Mouse (Mus musculus) CD8-positive naive resting alpha-beta T cell, adult 2 months (primary cell): ENCODE measurements around the gene Katnal1.

Source experiments
- DNase-seq, 2 experiments: peaks; one replicate each; pipeline ENCODE4 v3.0.0; 2022; ENCODE audit warnings: low read depth in 2 of 2, low spot score in 2 of 2

Katnal1 gene

DNA sequence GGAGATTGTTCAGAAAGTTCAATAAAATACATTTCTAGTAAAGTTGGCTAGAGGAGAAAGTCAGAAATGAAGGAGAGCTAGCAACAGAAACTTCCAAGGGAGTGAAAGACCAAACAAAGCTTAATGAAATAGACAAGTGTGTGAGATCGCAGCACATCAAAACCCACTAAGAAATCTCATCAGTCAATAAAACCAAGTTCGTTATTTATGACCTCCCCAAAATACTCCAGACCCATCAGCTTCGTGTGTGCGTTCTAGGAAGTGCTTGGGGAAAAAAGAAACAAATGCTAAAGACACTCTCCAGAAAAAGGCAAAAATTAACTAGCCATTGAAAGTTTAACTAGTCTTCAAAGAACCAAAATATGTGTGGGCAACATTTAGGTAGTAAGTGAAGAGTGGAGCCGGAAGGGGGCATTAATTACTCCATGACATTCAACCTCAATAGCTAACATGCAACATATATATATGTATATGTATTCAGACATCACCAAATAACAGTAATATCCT lies 1.4 kb downstream of the Katnal1 start:
- no peak for DNase-seq

DNA sequence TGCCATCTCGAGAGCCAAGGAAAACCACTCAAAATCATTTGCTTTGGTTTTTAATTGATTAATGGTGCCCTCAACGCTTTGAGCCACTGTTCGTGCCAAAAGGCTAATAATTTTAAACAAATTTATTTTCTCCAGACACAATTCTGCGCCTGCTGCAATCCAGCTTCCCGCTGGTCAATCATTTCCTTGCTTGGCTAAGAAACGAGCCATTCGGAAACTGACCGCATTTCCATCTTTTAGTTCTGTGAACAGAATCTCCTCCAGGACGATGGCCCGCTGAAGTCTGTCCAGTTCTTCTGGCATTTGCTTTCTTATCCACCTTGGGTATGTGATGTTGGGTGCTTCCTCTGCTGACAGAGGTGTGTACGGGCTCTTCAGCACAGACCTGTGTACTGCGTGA lies 4.5 kb downstream of the Katnal1 start:
- DNase-seq: no peak

DNA sequence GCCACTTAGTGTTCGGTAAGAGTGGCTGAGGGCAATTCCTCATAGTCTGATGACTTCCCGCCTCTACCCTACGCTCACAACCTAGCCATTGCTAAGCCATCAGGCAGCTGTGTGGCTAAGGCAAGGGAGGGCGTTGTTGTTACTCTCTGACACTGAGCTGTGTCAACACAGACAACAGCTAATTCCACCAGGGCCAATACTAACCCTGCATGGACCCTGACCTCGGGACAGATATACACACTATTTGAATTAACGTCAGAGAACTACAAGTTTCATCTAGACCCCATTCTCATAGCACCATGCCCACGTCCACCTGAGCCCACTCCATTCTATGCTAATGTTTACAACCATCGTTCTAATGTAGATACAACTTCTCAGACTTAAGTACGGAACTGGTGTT lies 5.1 kb downstream of the Katnal1 start:
- DNase-seq: no peak

DNA sequence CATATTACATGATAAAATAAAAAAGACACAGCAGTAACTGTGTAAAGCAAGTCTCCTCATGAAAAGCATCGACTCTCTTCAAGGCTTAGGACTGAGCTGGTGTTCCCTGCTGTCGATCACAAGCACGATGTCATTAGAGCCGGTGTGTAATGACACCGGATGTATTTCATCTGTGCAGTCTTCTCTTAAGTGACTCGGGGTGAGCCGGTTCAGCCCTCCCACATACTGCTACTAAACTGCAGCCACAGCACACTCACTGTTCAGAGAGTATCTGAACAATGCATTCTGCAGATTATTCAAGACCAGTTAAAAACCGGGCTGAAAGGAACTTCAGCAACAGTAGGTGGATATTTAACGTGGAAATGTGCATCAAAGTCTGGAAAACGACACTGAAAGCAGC lies 5.7 kb downstream of the Katnal1 start:
- no peak for DNase-seq

DNA sequence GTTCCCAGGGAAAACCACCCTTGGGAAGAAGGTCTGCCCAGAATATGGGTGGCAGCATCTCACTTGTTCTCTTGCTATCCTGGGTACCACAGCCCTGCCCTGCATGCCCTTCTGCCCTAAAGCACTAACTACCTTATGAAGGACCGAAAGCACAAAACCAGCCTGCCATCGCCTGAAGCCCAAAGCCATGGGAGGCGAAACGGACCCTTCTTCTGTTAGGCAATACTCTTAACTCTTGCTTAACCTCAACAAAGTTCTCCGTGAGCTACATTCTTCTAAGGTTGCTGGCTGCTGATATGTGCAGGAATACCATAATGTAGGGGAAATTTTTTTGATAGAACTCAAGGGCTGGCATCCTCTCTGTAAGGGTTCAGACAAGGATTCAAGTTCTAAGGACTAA lies 6.3 kb downstream of the Katnal1 start:
- no peak for DNase-seq

DNA sequence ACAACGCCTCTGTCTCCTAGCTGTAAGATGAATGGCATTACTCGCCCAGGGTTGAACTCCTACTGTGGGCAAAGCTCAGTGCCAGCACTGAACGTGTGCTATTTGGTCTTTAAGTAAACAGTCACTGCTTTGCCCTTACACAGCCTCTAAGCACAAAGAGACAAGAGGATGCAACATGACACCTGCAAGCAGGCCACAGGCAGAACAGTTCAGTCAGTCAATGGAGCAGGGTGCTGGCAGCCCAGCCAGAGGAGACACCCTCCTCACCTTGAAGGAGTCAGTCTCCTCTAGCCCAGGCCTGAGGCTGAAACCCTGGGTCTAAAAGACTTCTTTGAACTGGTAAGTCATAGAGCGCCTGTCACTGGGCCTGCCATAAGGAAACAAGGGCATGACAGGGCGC lies 11.1 kb downstream of the Katnal1 start:
- no peak for DNase-seq

DNA sequence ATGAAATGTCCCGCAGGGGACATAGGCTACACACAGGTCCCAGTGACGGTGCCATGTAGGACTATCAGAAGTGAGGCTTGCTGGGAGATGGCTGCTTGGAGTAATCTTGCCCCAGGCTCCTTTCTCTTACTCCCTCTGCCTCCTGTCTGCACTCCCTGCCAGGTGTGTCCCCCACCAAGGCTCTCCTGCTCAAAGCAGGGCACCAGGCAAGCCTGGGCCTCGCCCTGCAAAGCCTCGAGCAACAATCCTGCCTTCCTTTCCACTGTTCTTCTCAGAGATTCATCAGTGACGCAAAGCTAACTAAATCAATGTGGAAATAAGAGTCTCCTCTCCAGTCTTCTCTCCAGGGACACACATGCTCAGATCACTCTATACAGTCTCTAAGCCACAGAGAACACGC lies 12.3 kb downstream of the Katnal1 start:
- no peak for DNase-seq

DNA sequence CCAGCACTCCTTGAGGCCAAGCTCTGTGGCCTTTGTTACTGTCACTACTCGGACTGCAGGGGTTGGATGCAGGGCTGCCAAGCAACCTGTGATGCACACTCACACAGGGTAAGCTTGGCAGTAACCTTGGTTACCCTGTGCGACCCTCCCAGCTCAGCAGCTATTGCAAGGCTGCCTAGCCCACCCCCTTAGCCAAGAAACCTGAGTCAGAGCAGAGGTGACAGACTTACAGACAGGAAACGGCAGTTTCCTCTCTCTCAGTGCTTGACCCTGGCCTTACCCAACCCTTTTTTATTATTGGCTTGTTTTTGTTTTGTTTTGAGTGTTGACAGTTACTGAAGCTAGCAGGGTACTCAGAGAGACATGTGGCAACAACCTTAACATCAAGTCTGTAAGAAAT lies 16.9 kb downstream of the Katnal1 start:
- no peak for DNase-seq

DNA sequence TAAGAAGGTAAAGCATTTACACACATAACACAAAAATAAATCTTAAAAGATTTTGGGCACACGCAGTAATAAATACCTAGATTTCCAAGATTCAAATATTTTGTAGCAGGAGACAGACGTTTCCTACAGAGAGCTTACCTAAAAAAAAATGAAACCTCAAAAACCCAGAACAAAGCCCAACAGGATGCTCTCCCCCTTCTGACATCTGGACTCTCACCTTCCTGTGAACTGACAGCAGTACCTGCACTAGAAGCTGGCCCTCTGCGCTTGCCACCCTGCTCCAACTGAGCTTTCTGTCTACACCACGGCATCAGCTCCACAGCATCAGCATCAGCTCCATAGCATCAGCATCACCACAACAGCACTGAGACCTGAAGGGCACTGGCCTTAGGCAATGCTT lies 19.1 kb downstream of the Katnal1 start:
- DNase-seq: no peak

DNA sequence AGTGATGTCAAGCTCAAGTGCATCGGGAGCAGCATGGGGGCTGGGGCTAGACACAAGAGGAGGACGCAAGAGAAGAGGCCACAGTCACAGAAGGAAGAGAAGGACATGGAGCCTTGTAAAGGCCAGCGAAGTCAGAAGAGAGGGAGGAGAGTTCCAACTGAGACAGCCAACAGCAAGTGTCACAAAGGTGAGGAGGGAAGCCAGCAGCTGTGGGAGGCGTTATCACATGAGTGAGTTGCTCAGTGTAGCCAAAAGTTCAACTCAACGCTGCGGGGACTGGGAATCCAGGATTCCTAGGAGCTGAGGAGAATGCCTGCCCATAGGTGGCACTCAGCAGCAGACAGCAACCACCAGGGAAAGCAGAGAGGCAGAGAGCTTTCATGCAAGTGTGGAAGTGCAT lies 19.7 kb downstream of the Katnal1 start:
- DNase-seq: no peak

DNA sequence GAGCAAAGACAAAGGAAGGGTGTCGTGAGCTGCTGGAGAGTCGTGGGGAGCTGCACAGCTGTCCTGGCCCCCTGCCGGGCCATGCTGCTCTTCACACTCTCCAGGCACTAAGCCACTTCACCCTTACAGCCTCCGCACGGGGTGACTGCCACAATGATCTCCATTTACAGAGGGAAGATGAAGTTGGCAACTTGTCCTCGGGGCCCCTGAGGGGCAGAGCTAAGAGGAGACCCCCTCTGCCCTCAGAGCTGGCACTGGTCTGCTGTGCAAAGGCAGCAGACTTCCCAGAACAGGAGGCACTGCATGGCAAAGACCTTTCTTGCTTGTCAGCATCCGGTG lies 20.1 kb downstream of the Katnal1 start:
- no peak for DNase-seq

DNA sequence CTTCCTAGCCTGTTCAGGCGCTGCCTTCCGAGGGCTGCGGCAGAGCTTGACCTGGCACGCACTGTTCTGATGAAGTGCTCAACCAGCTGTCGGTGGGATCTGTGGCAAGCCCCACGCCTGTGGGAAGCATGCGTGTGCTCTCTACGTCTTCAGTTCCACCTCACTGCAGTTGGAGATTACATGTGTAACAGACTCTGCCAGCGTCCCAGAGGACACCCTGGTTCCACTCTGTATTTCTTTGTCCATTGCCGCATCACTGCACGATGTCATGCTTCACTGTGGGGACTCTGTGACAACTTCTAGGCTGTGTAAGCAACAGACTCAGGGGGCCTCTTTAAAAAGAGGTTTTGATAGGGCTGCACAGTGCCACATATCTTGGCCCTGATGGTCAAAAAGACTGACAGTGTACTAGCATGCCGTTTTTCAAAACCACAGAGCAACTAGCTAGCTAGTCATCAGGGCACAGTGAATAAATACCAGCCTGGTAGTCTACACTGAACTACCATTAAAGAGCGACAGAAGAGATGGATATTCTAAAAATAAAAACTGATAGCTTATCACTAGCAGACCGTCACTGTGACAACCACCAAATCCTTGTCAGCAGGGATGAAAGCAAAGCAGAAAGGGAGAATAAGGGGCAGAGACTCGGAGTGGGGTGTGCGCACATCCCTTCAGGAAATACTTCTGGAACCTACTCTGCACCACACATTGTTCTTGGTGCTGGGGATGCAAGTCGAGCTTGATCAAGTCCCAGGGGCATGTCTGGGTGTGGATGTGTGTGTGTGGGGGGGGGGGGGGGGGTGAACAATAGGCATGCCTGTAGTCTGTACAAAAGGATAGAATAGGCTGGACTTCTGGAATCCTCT lies 20.7 kb downstream of the Katnal1 start:
- DNase-seq: no peak

DNA sequence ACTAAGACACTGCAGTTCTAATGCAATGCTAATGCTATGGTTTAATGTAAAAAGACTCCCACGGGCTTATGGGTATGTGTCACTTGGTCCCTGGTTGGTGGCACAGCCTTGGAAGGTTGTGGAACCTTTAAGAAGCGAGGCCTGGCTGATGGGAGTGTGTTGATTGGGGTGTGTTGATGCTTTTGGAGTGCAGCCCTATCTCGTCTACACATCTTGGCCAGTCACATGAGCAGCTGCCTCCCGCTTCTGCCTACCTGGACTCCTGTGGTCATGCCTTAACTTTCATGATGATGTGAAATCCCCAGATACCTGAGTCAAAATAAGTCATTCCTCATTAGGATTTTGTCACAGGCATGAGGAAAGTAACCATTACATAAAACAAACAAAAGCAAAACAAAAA lies 22.8 kb downstream of the Katnal1 start:
- DNase-seq: no peak

DNA sequence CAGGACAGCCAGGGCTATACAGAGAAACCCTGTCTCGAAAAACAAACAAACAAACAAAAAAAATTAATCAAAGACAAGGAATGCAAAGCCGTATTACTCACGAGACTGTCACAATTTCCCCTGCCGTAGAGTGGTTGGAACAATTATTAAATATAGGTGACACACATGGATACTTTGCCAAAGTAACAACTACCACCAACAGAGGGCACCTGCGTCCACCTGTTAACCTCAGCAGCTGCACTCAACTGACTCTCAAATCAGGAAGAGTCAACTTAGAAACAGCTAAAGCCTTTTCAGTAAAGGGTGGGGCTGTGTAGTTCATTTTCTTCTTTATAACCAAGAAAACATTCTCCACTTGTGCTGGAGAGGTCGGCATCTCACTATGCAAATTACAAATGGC lies 24.3 kb downstream of the Katnal1 start:
- DNase-seq: peak; percentile 30 to 56

DNA sequence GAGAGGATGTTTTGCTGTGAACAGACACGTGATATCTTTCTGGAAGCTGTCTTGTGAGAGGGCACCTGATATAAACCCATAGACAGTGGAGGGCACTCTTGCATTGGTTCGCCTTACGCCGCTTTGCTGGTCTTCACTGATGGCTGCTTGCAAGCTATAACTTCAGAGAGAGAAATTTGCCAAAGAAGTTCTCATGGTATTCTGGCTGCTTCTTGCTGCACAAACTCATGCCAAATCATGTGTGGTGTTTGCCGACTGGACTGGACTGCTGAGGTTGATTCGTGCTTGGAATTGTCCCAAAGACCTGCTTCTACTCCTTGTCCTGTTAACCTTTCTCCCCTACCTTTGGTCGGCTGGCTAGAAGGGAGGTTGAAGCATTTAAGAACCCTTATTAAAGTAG lies 29.8 kb downstream of the Katnal1 start:
- no peak for DNase-seq

DNA sequence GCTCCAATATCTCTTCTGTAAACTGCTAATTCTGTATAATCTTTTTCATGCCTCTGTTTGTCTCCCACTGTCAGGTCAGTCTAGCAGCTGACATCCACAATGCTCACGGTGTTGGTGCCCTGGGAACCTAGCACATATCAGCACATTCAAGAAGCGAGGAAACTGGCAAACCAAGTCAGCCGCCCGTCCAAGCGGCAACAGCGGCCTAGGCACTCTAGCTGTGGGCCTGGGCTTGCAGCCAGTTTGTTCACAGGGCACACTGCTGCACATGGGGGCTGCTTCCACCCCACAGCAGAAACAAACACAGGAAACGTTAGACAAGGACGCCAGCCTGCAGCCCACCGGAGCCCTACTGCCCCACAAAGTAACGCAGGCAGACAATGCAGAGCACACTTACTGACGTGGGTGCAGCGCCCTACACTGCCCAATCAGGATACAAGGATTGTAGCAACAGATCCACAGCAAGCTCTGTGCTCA lies 31.1 kb downstream of the Katnal1 start:
- DNase-seq: no peak

DNA sequence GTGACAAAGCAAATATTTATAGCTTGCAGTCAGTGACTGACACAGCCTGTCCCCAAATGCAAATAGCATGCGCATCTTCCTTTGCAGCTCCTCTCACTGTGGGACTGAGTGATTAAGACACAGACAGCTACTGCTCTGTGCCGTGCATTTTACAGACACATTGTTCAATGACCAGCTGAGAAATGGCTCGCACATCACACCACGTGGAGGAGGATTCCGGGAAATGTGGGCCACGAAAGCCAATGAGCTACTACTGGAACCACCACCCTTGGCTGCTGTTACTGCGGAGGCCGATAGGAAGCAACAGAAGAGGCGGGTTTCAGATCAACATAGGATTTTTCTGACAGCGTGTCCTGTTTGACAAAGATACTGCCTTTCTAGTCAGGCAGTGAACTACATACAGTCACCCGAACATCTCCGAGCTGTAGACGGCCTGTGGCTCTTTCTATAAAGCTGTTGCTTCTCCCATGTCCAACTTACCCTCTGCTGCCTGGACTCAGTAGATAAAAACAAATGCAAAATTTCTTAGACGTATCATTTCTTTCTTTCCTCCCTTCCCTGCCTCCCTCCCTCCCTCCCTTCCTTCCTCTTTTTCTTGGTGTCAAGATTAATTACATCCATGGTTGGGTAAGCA lies 31.9 kb downstream of the Katnal1 start:
- no peak for DNase-seq

DNA sequence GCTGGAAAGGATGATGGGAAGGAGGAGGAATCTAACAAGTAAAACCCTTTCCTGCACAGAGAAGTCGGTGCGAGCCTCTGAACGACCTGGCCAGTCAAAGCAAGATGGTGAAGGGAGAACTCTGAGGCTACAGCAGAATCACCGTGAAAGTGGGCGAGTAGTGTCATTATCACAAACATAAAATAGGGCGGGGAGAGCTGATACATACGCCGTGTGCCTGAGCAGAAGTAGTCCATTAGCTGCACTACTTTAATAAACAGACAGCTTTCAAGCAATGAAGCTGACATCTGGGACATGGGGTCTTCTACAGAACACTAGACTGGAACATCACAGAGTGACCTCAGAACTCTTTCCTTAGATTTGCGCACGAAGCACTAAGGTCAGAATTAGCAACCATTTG lies 32.6 kb downstream of the Katnal1 start:
- no peak for DNase-seq

DNA sequence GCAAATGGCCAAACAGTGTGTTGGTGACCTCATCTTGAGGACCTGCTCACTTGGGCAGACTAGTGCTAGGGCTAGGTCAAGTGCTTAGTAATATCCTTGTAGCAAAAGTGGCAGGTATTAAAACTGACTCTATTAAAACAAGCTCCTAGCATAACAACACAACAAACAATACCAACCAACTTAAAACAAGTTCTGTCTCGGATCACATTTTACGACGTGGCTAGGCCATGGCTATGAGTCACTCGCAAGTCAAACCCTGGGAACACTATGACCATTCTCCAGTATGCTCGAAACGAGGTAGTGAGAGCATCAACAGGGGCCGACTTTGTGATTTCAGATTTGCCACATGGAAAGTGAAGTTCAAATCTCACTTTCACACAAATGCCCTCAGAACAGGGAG lies 33.3 kb downstream of the Katnal1 start:
- DNase-seq: no peak

DNA sequence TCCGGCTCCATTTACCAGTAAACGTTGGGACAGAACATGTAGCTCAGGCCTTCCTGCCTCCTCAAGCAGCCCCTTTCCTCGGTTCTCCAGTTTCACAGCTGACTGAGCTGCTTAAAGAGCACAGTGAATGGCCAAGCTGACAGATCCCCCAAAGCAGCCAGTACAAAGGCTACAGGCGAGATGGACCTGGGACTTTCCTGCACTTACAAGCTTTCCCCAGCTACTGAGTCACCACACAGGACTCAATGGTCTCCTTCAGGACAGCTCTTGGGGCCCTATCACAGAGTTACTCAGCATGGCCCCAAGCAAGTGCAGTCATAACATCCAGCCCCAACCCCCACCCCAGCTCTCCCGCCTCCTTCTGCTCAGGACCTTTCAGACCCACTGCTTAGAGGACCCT lies 34.1 kb downstream of the Katnal1 start:
- DNase-seq: no peak

DNA sequence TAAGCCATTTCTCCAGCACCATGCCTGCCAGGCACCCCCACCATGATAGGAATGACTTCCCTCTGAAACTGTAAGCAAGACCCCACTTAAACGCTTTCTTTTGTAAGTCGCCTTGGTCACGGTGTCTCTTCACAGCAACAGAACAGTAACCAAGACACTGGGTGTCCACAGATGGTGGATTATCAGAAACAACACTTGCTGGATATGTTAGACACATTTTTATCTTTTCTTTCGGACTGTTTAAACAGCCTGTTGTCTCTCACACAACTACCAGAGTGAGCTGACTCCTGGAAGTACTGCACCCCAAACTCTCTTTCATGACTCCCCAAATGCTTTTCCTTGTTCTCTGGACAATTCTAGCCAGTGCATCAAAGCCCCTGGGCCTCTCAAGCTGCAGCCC lies 38.9 kb downstream of the Katnal1 start:
- DNase-seq: no peak

DNA sequence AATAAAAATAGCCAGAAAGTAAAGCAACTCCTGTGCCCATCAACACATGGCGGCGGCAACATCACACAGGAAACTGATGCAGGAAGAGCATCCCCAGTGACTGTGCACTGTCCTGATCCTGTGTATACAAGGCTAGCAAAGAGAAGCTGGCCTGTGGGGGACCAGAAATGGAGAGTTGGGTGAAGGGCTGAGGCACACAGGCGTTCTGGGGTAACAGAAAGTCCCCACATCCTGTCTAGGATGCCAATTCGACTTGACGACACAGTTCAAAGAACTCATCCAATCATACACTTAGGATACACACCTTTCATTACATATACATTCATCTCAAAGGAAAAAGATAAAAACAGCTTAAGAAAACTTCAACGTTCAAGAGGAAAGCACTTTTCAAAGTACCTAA lies 41.1 kb downstream of the Katnal1 start:
- peak; percentile 15 to 49 for DNase-seq
